Mouse (Mus musculus) kidney, adult 2 months (tissue): ENCODE measurements at regions not wholly inside any gene's neighbourhood (a gene's known extent, or its start where the extent isn't known, plus 50 kb on each side); places are given as distances from the start of the nearest gene placed in this dataset.
A peak's percentile ranks its signal among the peaks of the same experiment; 100 is the strongest.

ENCODE experiments used
- DNase-seq: peaks from one replicate; pipeline ENCODE4 v3.0.0; 2021
- H3K27ac ChIP-seq: fragments of 200-500 bp; 2 replicates; pipeline ENCODE4 v1.5.1; 2012; ENCODE audit warnings: low read depth, low read length, control low read depth, inconsistent platforms; ENCODE audit not compliant: insufficient read depth
- H3K27me3 ChIP-seq: fragments of 200-500 bp; replicated peaks from 2 replicates; pipeline ENCODE4 v1.6.1; 2012; ENCODE audit warnings: mild to moderate bottlenecking, moderate library complexity, low read length, inconsistent platforms; ENCODE audit not compliant: control insufficient read depth, insufficient read depth
- H3K36me3 ChIP-seq: fragments of 200-500 bp; 2 replicates; pipeline ENCODE4 v1.6.1; 2012; ENCODE audit warnings: mild to moderate bottlenecking, moderate library complexity, low read length, inconsistent platforms; ENCODE audit not compliant: control insufficient read depth, insufficient read depth
- H3K4me1 ChIP-seq: fragments of 200-500 bp; 2 replicates; pipeline ENCODE4 v1.6.1; 2011; ENCODE audit warnings: low read length; ENCODE audit not compliant: control insufficient read depth, insufficient read depth
- H3K4me3 ChIP-seq: fragments of 200-500 bp; 2 replicates; pipeline ENCODE4 v1.5.1; 2011; ENCODE audit warnings: mild to moderate bottlenecking, low read depth, low read length, control low read depth; ENCODE audit not compliant: insufficient read depth
- CTCF ChIP-seq: fragments of 200-500 bp; conservative IDR thresholded peaks from 2 replicates; pipeline ENCODE4 v1.5.1; 2011; ENCODE audit warnings: low read depth, mild to moderate bottlenecking, control low read depth, low read length, moderate library complexity, mixed read lengths; ENCODE audit not compliant: insufficient read depth, insufficient read length
- POLR2A ChIP-seq: fragments of 200-500 bp; IDR thresholded peaks from one replicate; pipeline ENCODE4 v1.6.1; 2011; ENCODE audit warnings: low read depth, low read length, control low read depth
- WGBS: fragments of 180-500 bp; shearing (Covaris S2); methylation state at CpG from one replicate; pipeline ENCODE4 v1.1.7; 2018; 5-methylcytosine and 5-hydroxymethylcytosine counted together

- no peak for DNase-seq
- 55% methylated on average over 2 of the region's 2 CpGs for WGBS
Observed at GRCm38 (mm10) chr12:15552210-15552609, 264.5 kb downstream of the Trib2 start.

GRCm38 (mm10) chr12:15551281-15551900 lies 265.3 kb downstream of the Trib2 start:
- Histone ChIP-seq H3K4me1 (no peaks in the 10 kb centered on the region), H3K4me3 (no peak overlapping the region), H3K27ac (no peak overlapping the region), H3K36me3 (no peaks in the 10 kb centered on the region), H3K27me3 (no peaks in the 10 kb centered on the region; the same call in 1 of the 2 replicates)
- 76% methylated on average over 4 of the region's 4 CpGs for WGBS
- no peak for DNase-seq
- TF ChIP-seq POLR2A (no peak), CTCF (no peak)

More at GRCm38 (mm10) chr12:15552210-15552609, 264.5 kb downstream of the Trib2 start:
- Histone ChIP-seq H3K36me3 (no peaks in the 10 kb centered on the region), H3K4me1 (no peaks in the 10 kb centered on the region), H3K27ac (no peak overlapping the region), H3K4me3 (no peak overlapping the region), H3K27me3 (no peaks in the 10 kb centered on the region)
- TF ChIP-seq CTCF = no peak
- no peak for TF ChIP-seq POLR2A

- Histone ChIP-seq H3K27me3 (no peaks in the 10 kb centered on the region; the same call in 1 of the 2 replicates), H3K4me3 (no peak overlapping the region), H3K36me3 (no peaks in the 10 kb centered on the region), H3K27ac (no peak overlapping the region), H3K4me1 (no peaks in the 10 kb centered on the region)
- peak; percentile 20 for DNase-seq
- 45% methylated on average over 1 of the region's 1 CpGs for WGBS
- TF ChIP-seq POLR2A (no peak), CTCF (no peak)
Observed at GRCm38 (mm10) chr12:15544351-15544750, 272.4 kb downstream of the Trib2 start.

GRCm38 (mm10) chr12:15542486-15542885 lies 274.2 kb downstream of the Trib2 start:
- no peak for DNase-seq
- H3K36me3 ChIP-seq = no peaks in the 10 kb centered on the region
- 73% methylated on average over 2 of the region's 2 CpGs for WGBS

GRCm38 (mm10) chr12:15536852-15537368 lies 279.8 kb downstream of the Trib2 start:
- no peak for DNase-seq
- Histone ChIP-seq H3K4me1 (no peaks in the 10 kb centered on the region), H3K4me3 (no peak overlapping the region), H3K27ac (no peak overlapping the region), H3K27me3 (no peaks in the 10 kb centered on the region), H3K36me3 (no peaks in the 10 kb centered on the region)
- TF ChIP-seq CTCF = no peak
- WGBS = 68% methylated on average over 8 of the region's 8 CpGs

More at GRCm38 (mm10) chr12:15542486-15542885, 274.2 kb downstream of the Trib2 start:
- H3K4me3 ChIP-seq = no peak overlapping the region
- H3K27ac ChIP-seq = no peak overlapping the region
- H3K27me3 ChIP-seq = no peaks in the 10 kb centered on the region; the same call in 1 of the 2 replicates
- no peak for TF ChIP-seq CTCF
- no peak for TF ChIP-seq POLR2A
- H3K4me1 ChIP-seq = no peaks in the 10 kb centered on the region

- WGBS = 88% methylated on average over 5 of the region's 5 CpGs
- Histone ChIP-seq H3K4me3 (no peak overlapping the region), H3K27me3 (no peaks in the 10 kb centered on the region), H3K4me1 (no peaks in the 10 kb centered on the region), H3K36me3 (no peaks in the 10 kb centered on the region), H3K27ac (no peak overlapping the region)
- TF ChIP-seq CTCF (no peak), POLR2A (no peak)
- no peak for DNase-seq
Observed at GRCm38 (mm10) chr12:15536247-15536646, 280.5 kb downstream of the Trib2 start.

- Histone ChIP-seq H3K4me3 (no peak overlapping the region), H3K36me3 (no peaks in the 10 kb centered on the region), H3K27me3 (no peaks in the 10 kb centered on the region), H3K4me1 (no peaks in the 10 kb centered on the region), H3K27ac (no peak overlapping the region)
- 5% methylated on average over 6 of the region's 6 CpGs for WGBS
- TF ChIP-seq CTCF (peak; percentile 87), POLR2A (no peak)
- peak; percentile 83 for DNase-seq
Observed at GRCm38 (mm10) chr12:15535822-15536221, 280.9 kb downstream of the Trib2 start.
